Mouse (Mus musculus) heart, embryonic 13.5 days (tissue): ENCODE measurements at regions not wholly inside any gene's neighbourhood (a gene's known extent, or its start where the extent isn't known, plus 50 kb on each side); places are given as distances from the start of the nearest gene placed in this dataset.

Experiments used
- ATAC-seq: fragments of 200-750 bp; cut with Nextera tagmentation; 2 replicates; pipeline ENCODE4 v1.8.0; 2017; ENCODE audit warnings: moderate TSS enrichment; ENCODE audit not compliant: insufficient number of reproducible peaks, low FRiP score, low TSS enrichment; ENCODE audit errors: extremely low read depth
- H3K27ac ChIP-seq: fragments of 300-500 bp; sonication (generic); replicated peaks from 2 replicates; pipeline ENCODE4 v1.5.1; 2015; ENCODE audit warnings: moderate library complexity, mild to moderate bottlenecking, inconsistent platforms
- H3K27me3 ChIP-seq: fragments of 300-500 bp; sonication (generic); replicated peaks from 2 replicates; pipeline ENCODE4 v1.6.1; 2015; ENCODE audit warnings: mild to moderate bottlenecking, inconsistent platforms
- H3K36me3 ChIP-seq: fragments of 300-500 bp; sonication (generic); 2 replicates; pipeline ENCODE4 v1.6.1; 2015; ENCODE audit warnings: mild to moderate bottlenecking, inconsistent platforms
- H3K4me1 ChIP-seq: fragments of 300-500 bp; sonication (generic); 2 replicates; pipeline ENCODE4 v1.6.1; 2015; ENCODE audit warnings: inconsistent platforms
- H3K4me2 ChIP-seq: fragments of 300-500 bp; sonication (generic); 2 replicates; pipeline ENCODE4 v1.6.1; 2015; ENCODE audit warnings: inconsistent platforms, mild to moderate bottlenecking, moderate library complexity
- H3K4me3 ChIP-seq: fragments of 300-500 bp; sonication (generic); 2 replicates; pipeline ENCODE4 v1.5.1; 2015; ENCODE audit warnings: moderate library complexity, mild to moderate bottlenecking, inconsistent platforms
- H3K9ac ChIP-seq: fragments of 300-500 bp; sonication (generic); 2 replicates; pipeline ENCODE4 v1.6.1; 2015; ENCODE audit warnings: inconsistent platforms, mild to moderate bottlenecking, moderate library complexity
- H3K9me3 ChIP-seq: fragments of 300-500 bp; sonication (generic); 2 replicates; pipeline ENCODE4 v1.6.1; 2016; ENCODE audit warnings: inconsistent platforms
- WGBS: fragments of 180-500 bp; shearing (Covaris S2); methylation state at CpG from one replicate; pipeline ENCODE4 v1.1.7; 2015; ENCODE audit warnings: mixed read lengths; 5-methylcytosine and 5-hydroxymethylcytosine counted together

- no peak overlapping the region for H3K4me3 ChIP-seq
- no peak overlapping the region for H3K9ac ChIP-seq
- no peaks in the 10 kb centered on the region for H3K4me1 ChIP-seq
- no peaks in the 10 kb centered on the region for H3K27me3 ChIP-seq
- no peaks in the 10 kb centered on the region for H3K36me3 ChIP-seq
- H3K4me2 ChIP-seq: no peak overlapping the region
- no peak overlapping the region for H3K27ac ChIP-seq
- H3K9me3 ChIP-seq: no peaks in the 10 kb centered on the region
- ATAC-seq: no peak
- 78% methylated on average over 3 of the region's 3 CpGs for WGBS
Measured at GRCm38 (mm10) chr1:35720063-35720462, 348.1 kb upstream of the Hs6st1 start.

DNA sequence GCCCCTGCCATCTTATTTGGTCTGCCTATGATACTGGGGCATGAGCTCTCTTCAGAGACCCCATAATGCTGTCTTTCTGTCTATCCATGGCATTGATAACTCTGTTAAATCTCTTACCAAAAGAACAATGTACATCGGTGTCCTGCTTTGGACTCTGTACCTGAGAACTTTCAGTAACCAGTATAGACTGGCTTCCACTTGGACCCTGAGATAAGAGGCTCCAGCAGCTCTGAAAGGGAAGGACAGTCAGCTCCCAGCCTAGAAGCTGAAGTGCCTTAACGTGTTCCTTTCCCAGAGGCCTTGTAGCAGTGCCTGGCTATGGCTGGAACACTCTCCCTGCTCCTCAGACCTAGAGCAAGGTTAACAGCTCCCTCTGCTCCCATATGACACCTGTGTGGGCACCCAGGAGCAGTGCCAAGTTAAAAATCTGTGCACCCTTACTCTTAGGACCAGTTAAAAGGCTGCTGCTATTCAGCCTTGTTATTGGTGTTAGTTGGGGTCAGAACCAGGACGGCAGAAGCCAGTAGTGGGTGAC lies 343.8 kb upstream of the Hs6st1 start:
- H3K27me3 ChIP-seq: no peaks in the 10 kb centered on the region

DNA sequence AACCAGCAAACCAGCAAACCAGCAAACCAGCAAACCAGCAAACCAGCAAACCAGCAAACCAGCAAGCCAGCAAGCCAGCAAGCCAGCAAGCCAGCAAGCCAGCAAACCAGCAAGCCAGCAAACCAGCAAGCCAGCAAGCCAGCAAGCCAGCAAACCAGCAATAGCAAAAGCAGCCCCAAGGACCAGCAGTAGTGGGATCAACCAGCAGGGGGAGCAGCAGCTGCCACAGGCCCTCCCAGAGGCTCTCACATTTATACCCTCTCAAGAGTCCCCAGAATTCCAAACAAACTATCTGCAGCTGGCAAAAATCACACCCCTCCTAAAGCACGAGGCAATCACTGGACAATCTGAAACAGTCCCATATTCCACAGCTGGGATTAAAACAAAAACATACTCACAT lies 341.6 kb upstream of the Hs6st1 start:
- Histone ChIP-seq H3K36me3 (no peaks in the 10 kb centered on the region), H3K9me3 (no peaks in the 10 kb centered on the region), H3K4me1 (no peaks in the 10 kb centered on the region), H3K4me3 (no peak overlapping the region), H3K27me3 (no peaks in the 10 kb centered on the region), H3K9ac (no peak overlapping the region), H3K4me2 (no peak overlapping the region), H3K27ac (no peak overlapping the region)
- ATAC-seq: no peak
- WGBS: 50% methylated on average over 1 of the region's 1 CpGs

More for the DNA sequence above, 343.8 kb upstream of the Hs6st1 start:
- Histone ChIP-seq H3K9ac (no peak overlapping the region), H3K9me3 (no peaks in the 10 kb centered on the region), H3K4me1 (no peaks in the 10 kb centered on the region), H3K27ac (no peak overlapping the region), H3K4me3 (no peak overlapping the region), H3K36me3 (no peaks in the 10 kb centered on the region), H3K4me2 (no peak overlapping the region)
- no peak for ATAC-seq
- 53% methylated on average over 3 of the region's 3 CpGs for WGBS

GRCm38 (mm10) chr1:35727310-35727990 lies 340.8 kb upstream of the Hs6st1 start:
- ATAC-seq: no peak
- Histone ChIP-seq H3K27ac (no peak overlapping the region), H3K27me3 (no peaks in the 10 kb centered on the region), H3K4me1 (no peaks in the 10 kb centered on the region), H3K36me3 (no peaks in the 10 kb centered on the region), H3K4me2 (no peak overlapping the region), H3K9me3 (no peaks in the 10 kb centered on the region), H3K9ac (no peak overlapping the region), H3K4me3 (no peak overlapping the region)
- 71% methylated on average over 8 of the region's 8 CpGs for WGBS

- WGBS: 87% methylated on average over 5 of the region's 5 CpGs
- no peak for ATAC-seq
- Histone ChIP-seq H3K36me3 (no peaks in the 10 kb centered on the region), H3K9me3 (no peaks in the 10 kb centered on the region), H3K27me3 (no peaks in the 10 kb centered on the region), H3K4me2 (no peak overlapping the region), H3K4me1 (no peaks in the 10 kb centered on the region), H3K4me3 (no peak overlapping the region), H3K27ac (no peak overlapping the region), H3K9ac (no peak overlapping the region)
Measured at GRCm38 (mm10) chr1:35729785-35730295, 338.4 kb upstream of the Hs6st1 start.

GRCm38 (mm10) chr1:35730309-35730708 lies 337.9 kb upstream of the Hs6st1 start:
- H3K36me3 ChIP-seq: no peaks in the 10 kb centered on the region
- no peaks in the 10 kb centered on the region for H3K27me3 ChIP-seq
- ATAC-seq: no peak
- H3K27ac ChIP-seq: no peak overlapping the region
- 81% methylated on average over 4 of the region's 4 CpGs for WGBS
- no peaks in the 10 kb centered on the region for H3K4me1 ChIP-seq
- no peaks in the 10 kb centered on the region for H3K9me3 ChIP-seq
- H3K4me3 ChIP-seq: no peak overlapping the region
- no peak overlapping the region for H3K9ac ChIP-seq
- no peak overlapping the region for H3K4me2 ChIP-seq

- H3K4me2 ChIP-seq: no peak overlapping the region
- H3K9me3 ChIP-seq: peaks cover 5% of the 10 kb centered on the region; the same call in 1 of the 2 replicates
- H3K27me3 ChIP-seq: no peaks in the 10 kb centered on the region
- no peak overlapping the region for H3K9ac ChIP-seq
- H3K36me3 ChIP-seq: no peaks in the 10 kb centered on the region
- no peak for ATAC-seq
- H3K4me3 ChIP-seq: no peak overlapping the region
- H3K27ac ChIP-seq: no peak overlapping the region
- H3K4me1 ChIP-seq: no peaks in the 10 kb centered on the region
Measured at GRCm38 (mm10) chr1:35736247-35736646, 332.0 kb upstream of the Hs6st1 start.

DNA sequence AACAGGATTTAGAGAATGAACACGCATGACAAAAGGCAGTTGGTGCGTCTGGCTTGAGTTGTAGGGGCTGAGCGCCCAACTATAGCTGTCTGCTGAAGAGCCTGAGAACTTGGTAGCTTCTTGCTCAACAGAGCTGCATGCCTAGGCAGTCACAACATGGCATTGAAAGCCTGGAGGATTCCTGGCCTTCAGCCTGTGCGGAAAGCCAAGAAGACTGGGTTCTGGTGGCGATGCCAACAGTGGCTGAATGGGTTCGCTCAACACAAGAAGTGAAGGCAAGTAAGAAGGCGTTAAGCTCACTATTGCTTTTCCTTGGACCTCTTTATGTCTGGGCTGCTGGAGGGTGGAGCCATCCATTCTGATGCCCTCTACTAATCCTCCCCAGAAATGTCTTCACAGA lies 318.6 kb upstream of the Hs6st1 start:
- WGBS: 91% methylated on average over 7 of the region's 7 CpGs
- H3K4me2 ChIP-seq: no peak overlapping the region
- H3K27ac ChIP-seq: no peak overlapping the region
- H3K4me3 ChIP-seq: no peak overlapping the region
- ATAC-seq: no peak
- H3K9me3 ChIP-seq: no peaks in the 10 kb centered on the region
- no peaks in the 10 kb centered on the region for H3K36me3 ChIP-seq
- H3K27me3 ChIP-seq: no peaks in the 10 kb centered on the region
- peaks cover 9% of the 10 kb centered on the region for H3K4me1 ChIP-seq
- H3K9ac ChIP-seq: no peak overlapping the region

GRCm38 (mm10) chr1:35750092-35750521 lies 318.1 kb upstream of the Hs6st1 start:
- Histone ChIP-seq H3K4me3 (no peak overlapping the region), H3K36me3 (no peaks in the 10 kb centered on the region), H3K4me2 (no peak overlapping the region), H3K27me3 (no peaks in the 10 kb centered on the region), H3K9me3 (no peaks in the 10 kb centered on the region), H3K27ac (no peak overlapping the region), H3K9ac (no peak overlapping the region), H3K4me1 (peaks cover 9% of the 10 kb centered on the region)
- 60% methylated on average over 4 of the region's 4 CpGs for WGBS
- no peak for ATAC-seq

GRCm38 (mm10) chr1:35752636-35753035 lies 315.6 kb upstream of the Hs6st1 start:
- 80% methylated on average over 9 of the region's 9 CpGs for WGBS
- no peaks in the 10 kb centered on the region for H3K27me3 ChIP-seq
- no peak overlapping the region for H3K27ac ChIP-seq
- no peak overlapping the region for H3K4me2 ChIP-seq
- no peak overlapping the region for H3K9ac ChIP-seq
- no peak overlapping the region for H3K4me3 ChIP-seq
- H3K36me3 ChIP-seq: no peaks in the 10 kb centered on the region
- ATAC-seq: no peak
- no peaks in the 10 kb centered on the region for H3K4me1 ChIP-seq
- no peaks in the 10 kb centered on the region for H3K9me3 ChIP-seq

- Histone ChIP-seq H3K27me3 (no peaks in the 10 kb centered on the region), H3K36me3 (no peaks in the 10 kb centered on the region), H3K27ac (no peak overlapping the region), H3K4me2 (no peak overlapping the region), H3K4me3 (no peak overlapping the region), H3K4me1 (peaks cover 2% of the 10 kb centered on the region), H3K9ac (no peak overlapping the region), H3K9me3 (no peaks in the 10 kb centered on the region)
- 76% methylated on average over 8 of the region's 11 CpGs for WGBS
- ATAC-seq: no peak
Measured at GRCm38 (mm10) chr1:35754170-35754569, 314.0 kb upstream of the Hs6st1 start.

- no peak overlapping the region for H3K4me2 ChIP-seq
- peak overlapping the region; percentile 2; the same call in 1 of the 2 replicates for H3K9ac ChIP-seq
- 79% methylated on average over 12 of the region's 12 CpGs for WGBS
- ATAC-seq: no peak
- H3K4me1 ChIP-seq: peaks cover 16% of the 10 kb centered on the region
- H3K27ac ChIP-seq: peak overlapping the region; percentile 47
- H3K27me3 ChIP-seq: no peaks in the 10 kb centered on the region
- H3K9me3 ChIP-seq: no peaks in the 10 kb centered on the region
- no peaks in the 10 kb centered on the region for H3K36me3 ChIP-seq
- no peak overlapping the region for H3K4me3 ChIP-seq
Measured at GRCm38 (mm10) chr1:35759010-35759409, 309.2 kb upstream of the Hs6st1 start.
